Mouse (Mus musculus): Measurements from ENCODE around the gene Tubb3. TPM values are rescaled to one million over a fixed set of nuclear protein-coding genes. Genes with fewer than 3 reads are reported as not detected.
A peak's percentile ranks its signal among the peaks of the same experiment; 100 is the strongest.

The Tubb3 gene
- polyA plus RNA-seq, 1 experiment from 2014 or later: 2,004 TPM

DNA sequence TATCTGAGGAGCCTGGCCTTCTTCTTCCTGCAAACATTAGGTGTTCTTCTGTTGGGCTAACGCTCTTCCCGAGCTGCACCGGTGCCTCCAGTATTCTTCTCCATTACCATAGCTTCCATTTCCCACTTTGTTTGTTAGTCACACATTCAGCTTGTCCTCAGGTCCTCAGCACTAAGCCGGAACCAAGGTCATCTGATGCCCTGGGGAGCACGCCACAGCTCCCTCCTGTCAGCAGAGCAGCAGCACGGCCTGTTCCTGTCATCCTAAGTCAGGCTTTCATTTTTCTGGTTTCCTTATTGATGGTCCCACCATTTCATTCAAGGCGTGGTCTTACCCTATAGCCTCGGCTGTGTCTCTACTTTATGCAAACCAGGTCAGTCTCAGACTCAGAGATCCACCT lies 23.4 kb upstream of the Tubb3 start:
- H3K36me3 ChIP-seq (ENCODE audit: control insufficient read depth, insufficient read depth): peaks cover 45% of the 10 kb centered on the region
- H3K27ac ChIP-seq (ENCODE audit: low read length): no peak overlapping the region
- no peaks in the 10 kb centered on the region for H3K4me1 ChIP-seq (replicated peaks; ENCODE audit: control insufficient read depth, insufficient read depth, low read length)
- no peak overlapping the region for H3K9ac ChIP-seq (replicated peaks; ENCODE audit: low read depth, low read length)
- no peaks in the 10 kb centered on the region for H3K27me3 ChIP-seq (replicated peaks; ENCODE audit: control insufficient read depth, insufficient read depth, low read length)
- WGBS: 93% methylated on average over 8 of the region's 8 CpGs
- H3K4me3 ChIP-seq (replicated peaks; ENCODE audit: low read length): no peak overlapping the region
- ATAC-seq: no peak
- H3K4me2 ChIP-seq (ENCODE audit: low read length): no peak overlapping the region
- no peaks in the 10 kb centered on the region for H3K9me3 ChIP-seq (ENCODE audit: control insufficient read depth, low read length)

DNA sequence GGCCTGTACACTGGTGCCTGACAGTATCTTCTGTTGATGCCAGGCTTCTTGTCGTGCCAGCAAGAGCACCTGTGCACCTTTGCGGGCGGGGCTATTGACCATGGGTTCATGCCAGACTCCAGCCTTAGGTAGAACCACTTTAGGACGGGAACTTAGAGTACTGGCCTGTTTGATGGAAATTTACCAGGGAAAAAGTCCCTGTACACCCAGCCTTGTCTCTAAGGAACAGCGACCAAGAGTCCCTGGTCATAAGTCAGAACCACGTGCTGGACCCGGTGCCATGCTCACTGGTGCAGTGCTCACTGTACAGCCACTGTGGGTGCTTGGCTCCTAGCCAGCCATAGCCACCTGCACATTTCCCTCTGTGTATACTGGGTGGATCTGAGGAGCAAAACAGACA lies 22.2 kb upstream of the Tubb3 start:
- 92% methylated on average over 7 of the region's 7 CpGs for WGBS
- Histone ChIP-seq H3K27ac (ENCODE audit: low read length) (no peak overlapping the region), H3K27me3 (replicated peaks; ENCODE audit: control insufficient read depth, insufficient read depth, low read length) (no peaks in the 10 kb centered on the region), H3K9me3 (ENCODE audit: control insufficient read depth, low read length) (no peaks in the 10 kb centered on the region), H3K4me3 (replicated peaks; ENCODE audit: low read length) (no peak overlapping the region), H3K4me1 (replicated peaks; ENCODE audit: control insufficient read depth, insufficient read depth, low read length) (no peaks in the 10 kb centered on the region), H3K9ac (replicated peaks; ENCODE audit: low read depth, low read length) (no peak overlapping the region), H3K4me2 (ENCODE audit: low read length) (no peak overlapping the region), H3K36me3 (ENCODE audit: control insufficient read depth, insufficient read depth) (peaks cover 40% of the 10 kb centered on the region)
- no peak for ATAC-seq

- 93% methylated on average over 13 of the region's 13 CpGs for WGBS
- ATAC-seq: no peak
- no peaks in the 10 kb centered on the region for H3K4me1 ChIP-seq (replicated peaks; ENCODE audit: control insufficient read depth, insufficient read depth, low read length)
These were observed 12.9 kb upstream of the Tubb3 start for GRCm38 (mm10) chr8:123398308-123398707.

DNA sequence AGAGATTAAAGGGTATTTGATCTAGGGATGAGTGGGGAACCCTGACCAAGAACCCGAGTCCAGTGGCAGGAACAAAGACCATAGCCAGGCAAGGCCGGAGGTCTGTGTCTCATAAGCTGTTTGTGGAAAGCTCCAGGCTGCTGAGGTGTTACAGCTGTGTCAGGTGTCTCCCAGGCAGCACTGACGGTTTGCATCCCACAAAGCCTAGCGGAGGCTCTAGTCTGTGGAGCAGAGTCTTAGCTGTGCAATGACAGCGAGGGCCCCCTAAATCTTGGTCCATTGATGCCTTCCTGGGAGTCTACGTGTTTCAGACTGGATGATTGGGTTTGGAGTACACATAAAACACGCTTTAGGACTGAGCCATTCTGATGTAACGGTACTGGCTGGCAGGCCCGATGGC lies 9.3 kb upstream of the Tubb3 start:
- Histone ChIP-seq H3K27me3 (replicated peaks; ENCODE audit: control insufficient read depth, insufficient read depth, low read length) (no peaks in the 10 kb centered on the region), H3K4me1 (replicated peaks; ENCODE audit: control insufficient read depth, insufficient read depth, low read length) (peaks cover 4% of the 10 kb centered on the region; the same call in 1 of the 2 replicates), H3K9ac (replicated peaks; ENCODE audit: low read depth, low read length) (no peak overlapping the region), H3K4me3 (replicated peaks; ENCODE audit: low read length) (no peak overlapping the region), H3K4me2 (ENCODE audit: low read length) (no peak overlapping the region), H3K36me3 (ENCODE audit: control insufficient read depth, insufficient read depth) (peaks cover 35% of the 10 kb centered on the region), H3K27ac (ENCODE audit: low read length) (no peak overlapping the region), H3K9me3 (ENCODE audit: control insufficient read depth, low read length) (no peaks in the 10 kb centered on the region)
- WGBS: 93% methylated on average over 9 of the region's 9 CpGs
- no peak for ATAC-seq

More at GRCm38 (mm10) chr8:123398308-123398707, 12.9 kb upstream of the Tubb3 start:
- no peaks in the 10 kb centered on the region for H3K9me3 ChIP-seq (ENCODE audit: control insufficient read depth, low read length)
- H3K27ac ChIP-seq (ENCODE audit: low read length): no peak overlapping the region
- no peak overlapping the region for H3K9ac ChIP-seq (replicated peaks; ENCODE audit: low read depth, low read length)
- H3K4me2 ChIP-seq (ENCODE audit: low read length): no peak overlapping the region
- peaks cover 57% of the 10 kb centered on the region for H3K36me3 ChIP-seq (ENCODE audit: control insufficient read depth, insufficient read depth)
- H3K4me3 ChIP-seq (replicated peaks; ENCODE audit: low read length): no peak overlapping the region
- H3K27me3 ChIP-seq (replicated peaks; ENCODE audit: control insufficient read depth, insufficient read depth, low read length): no peaks in the 10 kb centered on the region

- no peak overlapping the region for H3K4me2 ChIP-seq (ENCODE audit: low read length)
- H3K4me1 ChIP-seq (replicated peaks; ENCODE audit: control insufficient read depth, insufficient read depth, low read length): peaks cover 6% of the 10 kb centered on the region; the same call in 1 of the 2 replicates
- H3K27me3 ChIP-seq (replicated peaks; ENCODE audit: control insufficient read depth, insufficient read depth, low read length): no peaks in the 10 kb centered on the region
- peaks cover 33% of the 10 kb centered on the region for H3K36me3 ChIP-seq (ENCODE audit: control insufficient read depth, insufficient read depth)
- WGBS: 89% methylated on average over 9 of the region's 9 CpGs
- no peak overlapping the region for H3K9ac ChIP-seq (replicated peaks; ENCODE audit: low read depth, low read length)
- no peak overlapping the region for H3K4me3 ChIP-seq (replicated peaks; ENCODE audit: low read length)
- H3K27ac ChIP-seq (ENCODE audit: low read length): no peak overlapping the region
- no peaks in the 10 kb centered on the region for H3K9me3 ChIP-seq (ENCODE audit: control insufficient read depth, low read length)
- no peak for ATAC-seq
These were observed 8.4 kb upstream of the Tubb3 start for GRCm38 (mm10) chr8:123402730-123403326.

DNA sequence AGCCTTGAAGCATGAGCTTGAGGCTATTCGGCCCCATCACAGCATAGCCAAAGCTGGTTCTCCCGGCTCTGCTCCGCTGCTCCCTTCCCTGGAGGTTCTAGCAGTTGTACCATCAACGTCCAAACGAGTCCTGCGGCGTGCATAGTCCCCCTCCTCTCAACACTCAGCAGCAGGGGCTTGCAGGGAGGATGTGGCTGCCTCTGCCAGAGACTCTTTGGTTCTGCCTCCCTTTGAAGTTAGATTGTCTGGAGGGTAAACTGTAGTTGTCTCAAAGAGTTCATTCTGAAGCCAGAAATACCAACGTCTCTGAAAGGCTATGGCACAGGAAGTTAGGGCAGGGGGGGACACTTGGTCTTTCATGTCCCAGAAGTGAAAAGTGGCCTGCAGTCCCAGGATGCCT lies 6.7 kb upstream of the Tubb3 start:
- no peak overlapping the region for H3K27ac ChIP-seq (ENCODE audit: low read length)
- 47% methylated on average over 8 of the region's 8 CpGs for WGBS
- H3K4me2 ChIP-seq (ENCODE audit: low read length): no peak overlapping the region
- no peak overlapping the region for H3K4me3 ChIP-seq (replicated peaks; ENCODE audit: low read length)
- no peak for ATAC-seq
- peaks cover 18% of the 10 kb centered on the region for H3K36me3 ChIP-seq (ENCODE audit: control insufficient read depth, insufficient read depth)
- no peak overlapping the region for H3K9ac ChIP-seq (replicated peaks; ENCODE audit: low read depth, low read length)
- H3K27me3 ChIP-seq (replicated peaks; ENCODE audit: control insufficient read depth, insufficient read depth, low read length): no peaks in the 10 kb centered on the region
- H3K4me1 ChIP-seq (replicated peaks; ENCODE audit: control insufficient read depth, insufficient read depth, low read length): peaks cover 16% of the 10 kb centered on the region
- H3K9me3 ChIP-seq (ENCODE audit: control insufficient read depth, low read length): no peaks in the 10 kb centered on the region

DNA sequence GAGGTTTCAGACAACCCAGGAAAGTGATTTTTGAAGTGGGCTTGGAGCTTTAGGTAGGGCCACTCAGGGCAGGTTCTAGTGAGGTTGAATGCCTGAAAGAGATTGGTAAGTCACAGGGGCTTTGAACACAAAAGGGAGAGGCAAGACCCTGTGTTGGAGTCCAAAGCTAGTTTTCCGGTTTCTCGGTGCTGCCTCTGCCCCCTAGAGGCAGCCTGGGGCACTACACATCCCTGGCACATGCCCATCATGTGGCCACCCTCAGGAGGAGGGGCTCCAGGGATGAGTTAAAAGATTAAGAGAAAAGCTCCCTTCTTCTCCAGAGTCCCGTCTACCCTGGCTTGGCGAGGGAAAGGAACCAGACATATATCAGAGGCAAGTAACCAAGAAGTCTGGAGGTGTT lies 4.4 kb upstream of the Tubb3 start, which contains the start of gene Mc1r:
Gene Mc1r, plus strand, starts transcription at position 322 of the 400 bp plus-strand sequence.
- 1% methylated on average over 4 of the region's 4 CpGs for WGBS

GRCm38 (mm10) chr8:123407612-123408011 lies 3.6 kb upstream of the Tubb3 start:
- no peaks in the 10 kb centered on the region for H3K9me3 ChIP-seq (ENCODE audit: control insufficient read depth, low read length)
- H3K9ac ChIP-seq (replicated peaks; ENCODE audit: low read depth, low read length): no peak overlapping the region
- H3K4me2 ChIP-seq (ENCODE audit: low read length): no peak overlapping the region
- H3K27ac ChIP-seq (ENCODE audit: low read length): no peak overlapping the region
- no peak overlapping the region for H3K4me3 ChIP-seq (replicated peaks; ENCODE audit: low read length)
- H3K4me1 ChIP-seq (replicated peaks; ENCODE audit: control insufficient read depth, insufficient read depth, low read length): peaks cover 23% of the 10 kb centered on the region
- no peak for ATAC-seq
- WGBS: 96% methylated on average over 13 of the region's 13 CpGs
- no peaks in the 10 kb centered on the region for H3K27me3 ChIP-seq (replicated peaks; ENCODE audit: control insufficient read depth, insufficient read depth, low read length)
- H3K36me3 ChIP-seq (ENCODE audit: control insufficient read depth, insufficient read depth): peaks cover 5% of the 10 kb centered on the region; the same call in 1 of the 2 replicates

More for the DNA sequence above, 4.4 kb upstream of the Tubb3 start, which contains the start of gene Mc1r:
- no peak for ATAC-seq
- H3K36me3 ChIP-seq (ENCODE audit: control insufficient read depth, insufficient read depth): peaks cover 6% of the 10 kb centered on the region; the same call in 1 of the 2 replicates
- no peak within 1 kb of the TSS for H3K9ac ChIP-seq (replicated peaks; ENCODE audit: low read depth, low read length)
- H3K27me3 ChIP-seq (replicated peaks; ENCODE audit: control insufficient read depth, insufficient read depth, low read length): no peaks in the 10 kb centered on the region
- peaks cover 23% of the 10 kb centered on the region for H3K4me1 ChIP-seq (replicated peaks; ENCODE audit: control insufficient read depth, insufficient read depth, low read length)
- H3K4me3 ChIP-seq (replicated peaks; ENCODE audit: low read length): no peak within 1 kb of the TSS
- no peak within 1 kb of the TSS for H3K4me2 ChIP-seq (ENCODE audit: low read length)
- H3K27ac ChIP-seq (ENCODE audit: low read length): no peak within 1 kb of the TSS
- no peaks in the 10 kb centered on the region for H3K9me3 ChIP-seq (ENCODE audit: control insufficient read depth, low read length)

DNA sequence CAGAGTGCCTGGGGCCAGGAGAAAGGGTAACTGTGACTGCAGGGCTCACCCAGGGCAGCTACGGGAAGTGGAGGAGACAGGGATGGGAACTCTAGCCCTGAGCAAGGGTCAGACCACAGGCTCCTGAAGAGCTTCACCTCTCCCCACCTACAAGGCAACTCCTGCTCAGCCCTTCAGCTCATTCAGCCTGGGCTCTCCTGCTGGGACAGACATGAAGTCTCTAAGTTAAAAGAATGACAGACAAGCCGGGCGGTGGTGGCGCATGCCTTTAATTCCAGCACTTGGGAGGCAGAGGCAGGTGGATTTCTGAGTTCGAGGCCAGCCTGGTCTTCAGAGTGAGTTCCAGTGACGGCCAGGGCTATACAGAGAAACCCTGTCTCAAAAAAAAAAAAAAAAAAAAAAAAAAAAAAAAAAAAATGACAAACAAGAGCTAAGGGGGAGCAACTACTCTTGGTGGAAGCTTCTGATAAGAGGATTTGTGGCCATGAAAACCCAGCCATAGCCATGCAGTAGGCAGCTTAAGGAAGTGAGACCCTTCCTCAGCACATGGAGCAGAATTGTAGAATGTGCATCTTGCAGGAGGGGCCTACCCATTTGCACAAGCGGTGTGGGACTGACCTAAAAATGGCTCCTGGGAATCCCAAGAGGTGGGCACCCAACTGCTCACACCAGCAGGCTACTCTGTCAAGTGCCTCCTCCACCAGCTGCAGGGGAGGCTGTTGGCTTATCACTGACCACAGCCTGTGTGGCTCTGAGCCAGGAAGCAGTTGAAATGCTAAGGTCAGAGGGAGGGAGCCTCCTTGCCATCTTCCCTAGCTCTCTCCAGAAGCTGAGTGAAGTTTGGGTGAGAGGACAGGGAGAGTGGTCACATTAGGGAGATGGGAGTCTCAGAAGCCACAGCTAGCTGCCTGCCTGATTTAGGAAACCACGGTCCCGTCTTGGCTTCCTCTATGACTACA lies 2.4 kb upstream of the Tubb3 start:
- Histone ChIP-seq H3K9me3 (ENCODE audit: control insufficient read depth, low read length) (no peaks in the 10 kb centered on the region), H3K27ac (ENCODE audit: low read length) (peak overlapping the region; percentile 98), H3K4me1 (replicated peaks; ENCODE audit: control insufficient read depth, insufficient read depth, low read length) (peaks cover 25% of the 10 kb centered on the region), H3K36me3 (ENCODE audit: control insufficient read depth, insufficient read depth) (no peaks in the 10 kb centered on the region), H3K4me3 (replicated peaks; ENCODE audit: low read length) (no peak overlapping the region; the same call in 1 of the 2 replicates), H3K9ac (replicated peaks; ENCODE audit: low read depth, low read length) (no peak overlapping the region), H3K27me3 (replicated peaks; ENCODE audit: control insufficient read depth, insufficient read depth, low read length) (no peaks in the 10 kb centered on the region), H3K4me2 (ENCODE audit: low read length) (peak overlapping the region; percentile 98; the same call in 1 of the 2 replicates)
- WGBS: 73% methylated on average over 9 of the region's 9 CpGs
- ATAC-seq: no peak

All from forebrain, embryonic 16.5 days (tissue).